Mouse (Mus musculus) gastrocnemius, postnatal 10 days (tissue): ENCODE measurements around the gene Bcl6. TPM values are rescaled to one million over a fixed set of nuclear protein-coding genes. Genes with fewer than 3 reads are reported as not detected.

Source experiments
- DNase-seq: peaks from one replicate; pipeline ENCODE4 v3.0.0; 2021; ENCODE audit warnings: mixed read lengths
- long read RNA-seq, 2 experiments: library from polyadenylated mRNA; stranded (forward); transcript quantifications; one replicate each; pipeline ENCODE4 v2.0.0; 2021
- total RNA-seq, 2 experiments: library from RNA; stranded (reverse); gene quantifications; 2 replicates each; pipeline ENCODE4 v1.2.3; 2021

Bcl6 gene
- 10 to 100 TPM; 24.1 to 31.2 TPM for total RNA-seq
- long read RNA-seq, experiment 1, partial matches to known transcripts = 0 of 4 reads
- long read RNA-seq, experiment 1, other reads (novel, unspliced or antisense) = 3 of 4 reads
- long read RNA-seq, experiment 2, partial matches to known transcripts = 2 of 8 reads
- long read RNA-seq, experiment 2, other reads (novel, unspliced or antisense) = 5 of 8 reads

GRCm38 (mm10) chr16:23988466-23989208, at the start of gene Bcl6, which contains the start of gene Gm37419:
Gene Bcl6, minus strand, starts transcription at chr16:23988852.
Gene Gm37419, plus strand, starts transcription at chr16:23988482.
- DNase-seq = peak; percentile 84

- DNase-seq = no peak
Observed at GRCm38 (mm10) chr16:24036398-24036797, 47.7 kb upstream of the Bcl6 start.

DNA sequence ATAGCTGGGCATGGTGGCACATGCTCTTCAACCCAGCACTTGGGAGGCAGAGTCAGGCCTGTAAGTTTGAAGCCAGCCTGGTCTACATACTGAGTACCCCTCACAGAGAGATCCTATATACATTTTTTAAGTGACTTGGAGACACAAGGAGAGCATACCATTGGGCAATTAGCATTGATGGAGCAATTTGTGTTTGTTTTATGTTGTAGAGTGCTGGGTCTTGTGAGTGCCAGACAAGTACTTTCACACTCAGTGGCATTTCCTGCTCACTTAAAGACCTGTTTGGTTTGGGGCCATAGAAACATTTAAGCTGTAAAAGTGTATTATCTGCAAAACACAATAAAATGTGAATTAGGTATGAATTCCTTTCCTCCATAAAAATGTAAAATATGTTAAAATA, 47.1 kb upstream of the Bcl6 start:
- no peak for DNase-seq

GRCm38 (mm10) chr16:24034450-24034849, 45.8 kb upstream of the Bcl6 start:
- DNase-seq = no peak

DNA sequence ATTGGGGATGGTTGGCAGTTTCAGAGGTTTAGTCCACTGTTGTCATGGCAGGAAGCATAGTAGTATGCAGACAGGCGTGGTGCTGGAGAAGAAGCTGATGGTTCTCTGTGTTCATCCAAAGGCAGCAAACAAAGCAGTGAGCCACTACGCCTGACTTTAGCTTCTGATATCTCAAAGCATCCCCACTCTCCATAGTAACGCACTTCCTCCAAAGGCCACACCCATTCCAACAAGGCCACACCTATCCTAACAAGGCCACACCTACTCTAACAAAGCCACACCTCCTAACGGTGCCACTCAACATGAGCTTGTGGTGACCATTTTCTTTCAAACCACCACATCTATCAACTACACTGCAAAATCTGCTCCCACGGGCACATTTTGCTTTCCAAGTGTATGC, 44.6 kb upstream of the Bcl6 start:
- no peak for DNase-seq

DNA sequence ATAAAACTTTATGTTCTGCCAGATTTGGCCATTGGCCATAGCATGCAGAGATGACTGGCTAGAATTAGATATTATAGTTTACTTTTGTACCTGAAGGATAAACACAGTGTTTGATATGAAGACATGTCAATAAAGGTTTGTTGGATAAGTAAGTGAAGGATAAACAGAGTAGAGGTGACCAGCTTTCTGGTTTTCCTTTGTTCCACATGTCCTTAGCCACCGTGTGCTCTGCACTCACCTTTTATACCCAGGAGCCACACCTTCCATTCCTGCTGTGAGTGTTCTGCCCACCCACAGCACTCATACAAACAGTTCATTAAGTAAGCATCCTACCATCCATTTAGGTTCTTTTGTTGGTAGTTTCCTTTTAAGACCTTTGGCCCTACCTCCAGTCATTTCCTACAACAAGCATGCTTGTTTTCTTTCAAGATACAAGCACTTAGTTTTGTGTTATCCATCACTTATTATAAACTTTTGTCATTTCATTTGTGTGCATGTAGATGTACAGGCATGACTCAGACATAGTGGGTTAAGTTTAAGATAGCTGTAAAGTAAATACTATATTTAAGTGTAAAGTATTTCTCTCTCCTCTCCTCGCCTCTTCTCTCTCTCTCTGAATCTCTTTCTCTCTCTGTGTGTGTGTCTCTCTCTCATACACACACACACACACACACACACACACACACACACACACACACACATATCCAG, 41.5 kb upstream of the Bcl6 start:
- DNase-seq = no peak

GRCm38 (mm10) chr16:24025442-24025841, 36.8 kb upstream of the Bcl6 start:
- no peak for DNase-seq

GRCm38 (mm10) chr16:24022605-24023004, 34.0 kb upstream of the Bcl6 start:
- DNase-seq = no peak

GRCm38 (mm10) chr16:24021722-24022121, 33.1 kb upstream of the Bcl6 start:
- DNase-seq = no peak

- DNase-seq = no peak
Observed at GRCm38 (mm10) chr16:24016742-24017141, 28.1 kb upstream of the Bcl6 start.

DNA sequence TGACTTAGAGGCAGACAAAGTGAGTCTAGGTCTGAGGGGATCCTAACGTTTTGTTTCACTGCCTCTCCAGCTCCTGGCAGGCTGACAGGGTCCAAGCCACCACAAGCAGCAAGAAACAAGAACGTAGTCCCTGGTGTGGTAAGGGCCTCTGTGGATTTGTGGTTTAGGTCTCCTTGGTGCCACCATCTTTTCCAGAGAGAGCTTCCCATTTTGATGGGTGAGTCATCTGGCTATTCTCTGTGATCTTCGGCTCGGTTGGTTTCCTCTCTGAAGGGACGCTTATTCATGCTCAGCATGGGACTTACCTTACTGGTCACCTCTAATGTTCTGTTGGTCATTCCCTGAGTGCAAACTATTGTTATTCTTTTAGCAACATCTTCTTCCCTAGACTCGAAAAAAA, 27.6 kb upstream of the Bcl6 start:
- DNase-seq = no peak

- DNase-seq = no peak
Observed at GRCm38 (mm10) chr16:24014378-24014777, 25.7 kb upstream of the Bcl6 start.

DNA sequence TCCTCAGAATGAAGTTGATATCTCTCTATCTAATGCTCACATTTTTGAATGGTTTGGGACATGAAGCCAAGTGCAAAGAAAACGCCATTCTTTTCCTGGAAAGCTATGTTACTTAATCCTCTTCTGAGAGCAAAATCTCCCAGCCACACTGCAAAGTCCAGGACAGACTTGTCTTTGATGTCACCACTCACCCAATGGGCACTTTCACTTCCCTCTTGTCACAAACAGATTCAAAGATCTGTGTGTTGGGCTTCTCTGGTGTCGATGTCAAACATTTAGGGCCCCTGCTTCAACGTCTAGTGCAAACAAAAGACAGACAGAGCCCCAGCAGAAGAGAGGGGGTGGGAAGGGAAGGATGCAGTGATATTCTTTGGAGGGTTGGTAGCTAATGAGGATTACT, 23.4 kb upstream of the Bcl6 start:
- DNase-seq = no peak

- no peak for DNase-seq
Observed at GRCm38 (mm10) chr16:24011306-24011705, 22.7 kb upstream of the Bcl6 start.

DNA sequence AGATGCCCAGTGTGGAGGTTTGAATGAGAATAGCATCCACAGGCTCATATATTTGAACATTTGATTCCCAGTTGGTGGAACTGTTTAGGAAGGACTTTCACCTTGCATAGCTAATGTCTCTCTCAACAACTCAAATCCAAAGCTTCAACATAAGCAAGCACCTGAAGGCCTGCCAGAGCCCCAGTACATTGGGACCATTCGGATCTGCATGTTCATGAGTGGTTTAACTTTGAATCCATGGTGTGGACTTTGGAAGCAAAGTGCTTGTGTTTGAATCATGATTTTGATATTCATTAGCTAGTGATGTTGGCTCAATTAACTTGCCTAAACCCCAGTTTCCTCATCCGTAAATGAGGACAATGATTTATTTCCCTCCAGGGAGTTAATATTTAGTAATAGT, 21.2 kb upstream of the Bcl6 start:
- DNase-seq = no peak

DNA sequence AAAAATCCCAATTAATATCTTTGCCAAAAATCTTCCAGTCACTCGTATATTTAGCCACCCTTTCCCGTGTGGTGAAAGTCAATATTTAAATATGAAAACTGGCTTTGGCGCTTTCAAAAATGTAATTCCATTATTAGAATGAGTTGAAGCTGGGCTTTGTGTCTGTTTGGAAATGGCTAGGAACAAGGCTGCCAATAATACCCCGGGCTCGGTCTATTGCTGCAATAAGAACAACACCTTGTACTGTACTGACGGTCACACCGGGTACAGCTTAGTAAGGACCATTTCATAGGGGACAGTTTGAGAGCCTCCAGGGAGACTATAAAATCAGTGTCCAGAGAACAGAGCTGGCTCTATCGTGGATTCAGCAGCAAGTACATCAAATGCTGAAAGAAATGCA, 17.3 kb upstream of the Bcl6 start:
- DNase-seq = no peak

DNA sequence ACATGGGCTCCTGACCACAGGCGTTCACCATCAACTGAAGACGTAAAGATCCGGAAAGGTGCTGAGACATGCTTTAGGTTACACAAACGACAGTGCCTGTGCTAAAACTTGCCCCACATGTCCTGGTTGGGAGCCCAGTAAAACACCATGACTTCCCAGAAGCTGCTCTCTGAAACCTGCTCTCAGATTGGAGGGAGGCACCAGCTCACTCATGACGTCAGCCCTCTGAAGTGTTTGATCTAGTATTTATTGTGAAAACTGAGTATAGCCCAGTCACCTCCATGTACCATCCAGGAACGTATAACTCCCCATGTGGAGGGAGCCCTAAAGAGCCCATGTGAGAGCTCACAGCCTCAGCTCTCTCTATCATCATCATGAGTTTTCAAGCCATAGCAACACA, 9.3 kb upstream of the Bcl6 start:
- DNase-seq = no peak

GRCm38 (mm10) chr16:23997228-23997627, 8.6 kb upstream of the Bcl6 start:
- DNase-seq = no peak

DNA sequence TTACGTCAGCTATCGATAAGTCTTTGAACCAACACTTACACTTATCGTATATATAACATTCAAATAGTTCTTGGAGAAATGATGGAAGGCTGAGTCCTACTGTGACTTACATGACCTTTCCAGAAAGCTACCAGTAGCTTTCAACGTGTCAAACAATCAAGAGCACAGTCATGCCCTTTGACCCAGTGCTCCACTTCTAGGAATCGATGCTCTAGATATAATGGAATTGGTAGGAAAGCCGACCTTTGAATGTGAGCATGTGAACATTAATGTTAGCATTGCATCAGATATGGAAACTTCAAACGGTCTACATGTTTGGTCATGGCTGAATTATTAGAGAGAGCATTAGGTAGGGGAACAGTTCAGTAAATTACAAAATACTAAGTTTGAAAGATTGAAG, 7.7 kb upstream of the Bcl6 start:
- no peak for DNase-seq

- no peak for DNase-seq
Observed at GRCm38 (mm10) chr16:23993351-23994321, 5.0 kb upstream of the Bcl6 start.

- no peak for DNase-seq
Observed at GRCm38 (mm10) chr16:23991846-23992580, 3.4 kb upstream of the Bcl6 start.

DNA sequence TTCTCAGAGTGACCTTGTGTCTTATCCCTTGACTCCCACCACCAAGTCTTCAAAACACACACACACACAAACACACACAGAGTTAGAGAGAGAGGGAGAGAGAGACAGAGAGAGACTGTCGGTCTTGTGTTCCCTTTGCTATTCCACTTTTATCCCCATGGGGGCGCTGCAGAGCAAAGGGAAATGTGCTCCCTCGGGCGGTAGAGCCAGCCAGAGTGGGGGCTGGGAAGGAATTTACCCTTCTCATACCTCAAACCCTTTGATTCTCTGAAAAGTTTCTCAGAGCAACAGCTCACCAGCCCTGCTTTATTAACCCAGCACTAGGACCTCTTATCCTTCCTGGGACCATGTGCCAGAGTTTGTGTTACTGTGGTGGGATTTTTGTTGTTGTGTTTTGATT, 2.5 kb upstream of the Bcl6 start:
- DNase-seq = peak; percentile 94
